Mouse (Mus musculus): ENCODE measurements at regions not wholly inside any gene's neighbourhood (a gene's known extent, or its start where the extent isn't known, plus 50 kb on each side); places are given as distances from the start of the nearest gene placed in this dataset.

- H3K36me3 ChIP-seq (replicated peaks) = no peaks in the 10 kb centered on the region
- no peaks in the 10 kb centered on the region for H3K27me3 ChIP-seq (ENCODE audit: insufficient read depth, low read length)
- H3K4me3 ChIP-seq (ENCODE audit: low read depth, low read length) = no peak overlapping the region
- DNase-seq (ENCODE audit: low spot score) (no peak), ATAC-seq (ENCODE audit: extremely low read depth, insufficient number of reproducible peaks, low FRiP score, poor library complexity, severe bottlenecking) (no peak)
- TF ChIP-seq GATA2 (IDR thresholded peaks at IDR 0.05; ENCODE audit: borderline replicate concordance, low read depth, low read length) = no peak
- TF ChIP-seq TAL1 (conservative IDR thresholded peaks at IDR 0.05; ENCODE audit: low read depth, low read length) = no peak
- no peak for TF ChIP-seq POLR2AphosphoS5 (IDR thresholded peaks at IDR 0.05; ENCODE audit: insufficient replicate concordance, low read depth, low read length)
- TF ChIP-seq GATA1 (IDR thresholded peaks at IDR 0.05; ENCODE audit: borderline replicate concordance, low read length) = no peak
- TF ChIP-seq CTCF (IDR thresholded peaks at IDR 0.05; ENCODE audit: low read depth, low read length) = no peak
- H3K4me1 ChIP-seq (ENCODE audit: insufficient read depth, low read depth, low read length) = no peaks in the 10 kb centered on the region
- peaks cover 34% of the 10 kb centered on the region for H3K9me3 ChIP-seq (replicated peaks)
Observed at GRCm38 (mm10) chr10:84230011-84230781, 210.2 kb downstream of the Nuak1 start.

DNA sequence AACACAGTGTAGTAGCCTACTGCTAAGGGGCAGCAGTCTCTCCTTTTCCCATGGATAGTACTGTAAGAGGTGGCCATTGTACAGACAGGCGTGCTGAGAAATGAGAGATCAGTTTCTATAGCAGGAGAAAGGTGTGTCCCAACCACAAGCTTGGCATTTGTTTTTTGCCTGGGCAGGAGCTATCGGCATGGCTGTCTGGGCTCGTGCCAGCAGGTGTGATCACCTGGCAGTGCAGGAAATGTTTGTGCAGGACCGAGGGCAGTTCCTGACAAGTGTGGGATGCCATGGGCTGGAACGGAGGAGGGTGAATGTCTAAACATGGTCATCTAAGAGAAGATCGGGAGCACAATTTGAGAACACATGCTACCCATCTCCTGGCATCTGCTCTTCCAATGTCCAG, 205.4 kb downstream of the Nuak1 start:
- DNase-seq (ENCODE audit: low spot score) = no peak
- TF ChIP-seq GATA2 (IDR thresholded peaks at IDR 0.05; ENCODE audit: borderline replicate concordance, low read depth, low read length) (no peak), TAL1 (conservative IDR thresholded peaks at IDR 0.05; ENCODE audit: low read depth, low read length) (no peak), POLR2AphosphoS5 (IDR thresholded peaks at IDR 0.05; ENCODE audit: insufficient replicate concordance, low read depth, low read length) (no peak), CTCF (IDR thresholded peaks at IDR 0.05; ENCODE audit: low read depth, low read length) (no peak), GATA1 (IDR thresholded peaks at IDR 0.05; ENCODE audit: borderline replicate concordance, low read length) (no peak)
- no peaks in the 10 kb centered on the region for H3K4me1 ChIP-seq (ENCODE audit: insufficient read depth, low read depth, low read length)
- H3K27me3 ChIP-seq (ENCODE audit: insufficient read depth, low read length) = no peaks in the 10 kb centered on the region
- H3K9me3 ChIP-seq (replicated peaks) = peaks cover 34% of the 10 kb centered on the region
- H3K36me3 ChIP-seq (replicated peaks) = no peaks in the 10 kb centered on the region
- H3K4me3 ChIP-seq (ENCODE audit: low read depth, low read length) = no peak overlapping the region
- ATAC-seq (ENCODE audit: extremely low read depth, insufficient number of reproducible peaks, low FRiP score, poor library complexity, severe bottlenecking) = no peak

DNA sequence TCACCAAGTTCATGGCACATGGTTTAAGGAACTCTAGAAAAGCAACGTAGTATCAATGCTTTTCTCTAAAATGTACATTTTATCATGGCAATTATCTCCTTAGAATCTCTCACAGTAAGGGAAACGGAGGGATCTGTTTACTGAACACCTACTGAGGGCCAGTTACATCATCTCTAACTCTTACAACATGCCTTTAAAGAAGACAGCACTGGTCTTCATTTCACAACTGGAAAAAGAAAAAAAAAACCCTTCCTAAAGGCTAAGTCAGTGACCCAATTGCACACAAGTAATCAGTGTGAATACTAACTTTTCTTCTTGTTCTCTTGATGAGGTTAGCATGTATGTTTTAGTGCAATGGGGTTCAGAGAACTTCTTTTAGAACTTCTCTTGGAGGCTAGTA, 204.2 kb downstream of the Nuak1 start:
- peaks cover 32% of the 10 kb centered on the region for H3K9me3 ChIP-seq (replicated peaks)
- ATAC-seq (ENCODE audit: extremely low read depth, insufficient number of reproducible peaks, low FRiP score, poor library complexity, severe bottlenecking) (no peak), DNase-seq (ENCODE audit: low spot score) (no peak)
- TF ChIP-seq TAL1 (conservative IDR thresholded peaks at IDR 0.05; ENCODE audit: low read depth, low read length) = no peak
- no peak for TF ChIP-seq POLR2AphosphoS5 (IDR thresholded peaks at IDR 0.05; ENCODE audit: insufficient replicate concordance, low read depth, low read length)
- no peak for TF ChIP-seq CTCF (IDR thresholded peaks at IDR 0.05; ENCODE audit: low read depth, low read length)
- no peak for TF ChIP-seq GATA1 (IDR thresholded peaks at IDR 0.05; ENCODE audit: borderline replicate concordance, low read length)
- TF ChIP-seq GATA2 (IDR thresholded peaks at IDR 0.05; ENCODE audit: borderline replicate concordance, low read depth, low read length) = no peak
- no peaks in the 10 kb centered on the region for H3K36me3 ChIP-seq (replicated peaks)
- no peak overlapping the region for H3K4me3 ChIP-seq (ENCODE audit: low read depth, low read length)
- H3K27me3 ChIP-seq (ENCODE audit: insufficient read depth, low read length) = no peaks in the 10 kb centered on the region
- H3K4me1 ChIP-seq (ENCODE audit: insufficient read depth, low read depth, low read length) = no peaks in the 10 kb centered on the region

DNA sequence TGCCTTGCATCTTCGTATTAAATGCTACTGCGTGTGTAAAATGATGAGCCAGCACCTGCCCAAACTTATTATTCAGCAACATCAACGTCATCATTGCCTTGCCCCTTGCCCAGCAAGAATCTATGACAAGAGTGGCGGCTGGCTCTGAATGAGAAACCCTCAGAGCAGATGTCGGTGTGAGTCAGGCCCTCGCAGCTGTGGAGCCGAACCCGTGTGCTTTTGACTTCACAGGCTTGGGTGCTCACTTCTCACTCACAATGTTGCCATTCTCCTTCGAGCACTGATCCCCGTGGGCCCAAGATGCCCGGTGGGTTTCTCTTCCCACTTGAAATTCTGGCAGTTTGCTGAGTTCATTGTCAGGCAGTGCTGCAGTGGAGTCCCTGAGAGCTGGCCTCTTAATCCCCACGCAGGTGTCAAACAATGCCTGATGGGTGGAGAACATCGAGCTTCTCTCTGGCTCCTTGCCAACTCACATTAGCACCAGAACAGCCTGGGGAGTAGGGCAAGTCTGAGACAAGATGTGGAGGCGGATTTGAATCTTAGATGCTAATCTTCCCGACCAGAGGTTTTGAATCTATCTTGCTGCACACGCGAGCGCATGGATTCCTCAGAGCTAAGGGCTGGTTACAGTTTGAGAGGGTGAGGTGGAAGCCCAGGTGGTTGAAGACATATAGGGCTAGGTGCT, 202.0 kb downstream of the Nuak1 start:
- no peaks in the 10 kb centered on the region for H3K4me1 ChIP-seq (ENCODE audit: insufficient read depth, low read depth, low read length)
- H3K4me3 ChIP-seq (ENCODE audit: low read depth, low read length) = no peak overlapping the region
- H3K36me3 ChIP-seq (replicated peaks) = no peaks in the 10 kb centered on the region
- TF ChIP-seq GATA1 (IDR thresholded peaks at IDR 0.05; ENCODE audit: borderline replicate concordance, low read length) (no peak), POLR2AphosphoS5 (IDR thresholded peaks at IDR 0.05; ENCODE audit: insufficient replicate concordance, low read depth, low read length) (no peak), TAL1 (conservative IDR thresholded peaks at IDR 0.05; ENCODE audit: low read depth, low read length) (no peak), CTCF (IDR thresholded peaks at IDR 0.05; ENCODE audit: low read depth, low read length) (no peak), GATA2 (IDR thresholded peaks at IDR 0.05; ENCODE audit: borderline replicate concordance, low read depth, low read length) (no peak)
- DNase-seq (ENCODE audit: low spot score) (no peak), ATAC-seq (ENCODE audit: extremely low read depth, insufficient number of reproducible peaks, low FRiP score, poor library complexity, severe bottlenecking) (no peak)
- peaks cover 52% of the 10 kb centered on the region for H3K9me3 ChIP-seq (replicated peaks)
- no peaks in the 10 kb centered on the region for H3K27me3 ChIP-seq (ENCODE audit: insufficient read depth, low read length)

DNA sequence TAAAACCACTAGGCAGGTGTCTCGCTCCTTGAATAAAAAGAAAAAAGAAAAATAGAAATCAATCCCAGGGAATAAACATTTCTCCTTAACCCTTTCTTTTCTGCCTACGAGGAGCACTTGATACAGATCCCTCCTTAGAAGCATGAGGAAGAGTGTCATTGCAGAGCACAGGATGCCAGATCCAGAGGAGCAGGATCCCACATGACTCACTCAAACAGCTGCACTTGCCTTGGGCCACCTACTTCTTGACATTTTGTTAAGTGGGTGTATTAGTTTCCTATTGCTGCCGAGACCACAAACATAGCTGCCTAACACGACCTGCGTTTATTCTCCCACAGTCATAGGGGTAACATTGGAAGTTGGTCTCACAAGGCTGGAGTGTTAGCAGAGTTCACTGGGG, 197.1 kb downstream of the Nuak1 start:
- Histone ChIP-seq H3K27me3 (ENCODE audit: insufficient read depth, low read length) (no peaks in the 10 kb centered on the region), H3K4me1 (ENCODE audit: insufficient read depth, low read depth, low read length) (no peaks in the 10 kb centered on the region), H3K4me3 (ENCODE audit: low read depth, low read length) (no peak overlapping the region), H3K36me3 (replicated peaks) (no peaks in the 10 kb centered on the region), H3K9me3 (replicated peaks) (peaks cover 53% of the 10 kb centered on the region)
- ATAC-seq (ENCODE audit: extremely low read depth, insufficient number of reproducible peaks, low FRiP score, poor library complexity, severe bottlenecking) = no peak
- TF ChIP-seq POLR2AphosphoS5 (IDR thresholded peaks at IDR 0.05; ENCODE audit: insufficient replicate concordance, low read depth, low read length) (no peak), CTCF (IDR thresholded peaks at IDR 0.05; ENCODE audit: low read depth, low read length) (no peak), GATA1 (IDR thresholded peaks at IDR 0.05; ENCODE audit: borderline replicate concordance, low read length) (no peak), TAL1 (conservative IDR thresholded peaks at IDR 0.05; ENCODE audit: low read depth, low read length) (no peak), GATA2 (IDR thresholded peaks at IDR 0.05; ENCODE audit: borderline replicate concordance, low read depth, low read length) (no peak)
- no peak for DNase-seq (ENCODE audit: low spot score)

- TF ChIP-seq GATA2 (IDR thresholded peaks at IDR 0.05; ENCODE audit: borderline replicate concordance, low read depth, low read length) = no peak
- TF ChIP-seq GATA1 (IDR thresholded peaks at IDR 0.05; ENCODE audit: borderline replicate concordance, low read length) = no peak
- no peak for TF ChIP-seq TAL1 (conservative IDR thresholded peaks at IDR 0.05; ENCODE audit: low read depth, low read length)
- TF ChIP-seq POLR2AphosphoS5 (IDR thresholded peaks at IDR 0.05; ENCODE audit: insufficient replicate concordance, low read depth, low read length) = no peak
- no peak for TF ChIP-seq CTCF (IDR thresholded peaks at IDR 0.05; ENCODE audit: low read depth, low read length)
- ATAC-seq (ENCODE audit: extremely low read depth, insufficient number of reproducible peaks, low FRiP score, poor library complexity, severe bottlenecking) = no peak
Observed at GRCm38 (mm10) chr10:84249346-84249745, 191.1 kb downstream of the Nuak1 start.

More at GRCm38 (mm10) chr10:84249346-84249745, 191.1 kb downstream of the Nuak1 start:
- Histone ChIP-seq H3K27me3 (ENCODE audit: insufficient read depth, low read length) (no peaks in the 10 kb centered on the region), H3K36me3 (replicated peaks) (no peaks in the 10 kb centered on the region), H3K9me3 (replicated peaks) (peaks cover 20% of the 10 kb centered on the region), H3K4me3 (ENCODE audit: low read depth, low read length) (no peak overlapping the region), H3K4me1 (ENCODE audit: insufficient read depth, low read depth, low read length) (no peaks in the 10 kb centered on the region)
- no peak for DNase-seq (ENCODE audit: low spot score)

Measured in G1E (cell line).